Mouse (Mus musculus): ENCODE data around the gene Chchd1.
A peak's percentile ranks its signal among the peaks of the same experiment; 100 is the strongest.
"Not testable (repeated sequence)": the region's sequence is repeated elsewhere in the genome, so short reads cannot be mapped to it uniquely, and the experiment has no call there.

Chchd1 gene

GRCm38 (mm10) chr14:20689009-20689408, 13.8 kb upstream of the Chchd1 start:
- DNase-seq (ENCODE audit: low spot score): no peak

DNA sequence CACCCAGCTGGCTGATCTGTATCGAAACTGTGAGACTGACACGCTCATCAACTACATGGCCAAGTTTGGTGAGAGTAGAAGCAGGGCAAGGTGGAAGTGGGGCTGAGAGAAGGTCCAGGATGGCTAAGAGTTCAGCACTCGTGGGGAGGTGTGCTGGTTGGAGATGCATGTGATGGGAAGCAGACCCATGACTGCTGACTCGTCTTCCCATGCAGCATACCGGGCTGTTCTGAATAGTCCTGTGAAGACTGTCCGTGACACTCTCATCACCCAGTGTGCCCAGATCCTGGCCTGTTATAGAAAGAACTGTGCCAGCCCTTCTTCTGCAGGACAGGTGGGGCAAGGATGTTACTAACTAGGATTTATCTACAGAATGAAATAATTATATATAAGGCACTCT, 11.0 kb upstream of the Chchd1 start:
- no peak for DNase-seq (ENCODE audit: low spot score)

GRCm38 (mm10) chr14:20693589-20694101, 9.2 kb upstream of the Chchd1 start:
- DNase-seq (ENCODE audit: low spot score): no peak

GRCm38 (mm10) chr14:20694185-20694883, 8.5 kb upstream of the Chchd1 start:
- no peak for DNase-seq (ENCODE audit: low spot score)

DNA sequence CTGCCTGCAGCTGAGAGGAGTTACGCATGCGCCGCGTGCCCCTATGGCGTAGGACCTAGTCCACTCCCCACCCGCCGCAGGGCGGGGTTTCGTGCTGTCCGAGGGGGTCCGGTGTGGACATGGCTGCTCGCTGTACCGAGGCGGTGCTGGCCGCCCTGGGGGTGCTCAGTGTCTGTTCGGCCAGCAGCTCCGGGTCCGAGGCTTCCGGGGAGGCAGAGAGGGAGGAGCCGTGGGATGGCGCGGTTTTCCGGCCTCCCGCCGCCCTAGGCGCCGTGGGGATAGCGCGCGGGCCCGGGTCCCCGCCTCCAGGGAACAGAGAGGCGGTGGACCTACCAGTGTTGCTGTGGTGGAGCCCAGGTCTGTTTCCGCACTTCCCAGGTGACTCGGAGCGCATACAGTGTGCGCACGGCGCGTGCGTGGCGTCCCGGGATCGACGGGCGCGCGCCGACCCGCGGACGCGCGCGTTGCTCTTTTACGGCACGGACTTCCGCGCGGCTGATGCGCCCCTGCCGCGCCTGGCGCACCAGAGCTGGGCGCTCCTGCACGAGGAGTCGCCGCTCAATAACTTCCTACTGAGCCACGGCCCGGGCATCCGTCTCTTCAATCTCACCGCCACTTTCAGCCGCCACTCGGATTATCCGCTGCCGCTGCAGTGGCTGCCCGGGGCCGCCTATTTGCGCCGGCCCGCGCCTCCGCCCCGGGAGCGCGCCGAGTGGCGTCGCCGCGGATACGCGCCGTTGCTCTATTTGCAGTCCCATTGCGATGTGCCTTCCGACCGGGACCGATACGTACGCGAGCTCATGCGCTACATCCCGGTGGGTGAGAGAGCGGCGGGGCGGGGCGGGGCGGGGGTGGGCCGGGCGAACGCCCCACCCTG, 7.7 kb upstream of the Chchd1 start, which contains the start of gene Fut11:
TSS of gene Fut11 (plus strand) at position 85 of the 877 bp plus-strand sequence.
- peak; percentile 67 for DNase-seq (ENCODE audit: low spot score)

- DNase-seq (ENCODE audit: low spot score): no peak
Measured at GRCm38 (mm10) chr14:20695761-20696520, 6.9 kb upstream of the Chchd1 start.

- DNase-seq (ENCODE audit: low spot score): no peak
Measured at GRCm38 (mm10) chr14:20696986-20697385, 5.8 kb upstream of the Chchd1 start.

GRCm38 (mm10) chr14:20698515-20698914, 4.3 kb upstream of the Chchd1 start:
- DNase-seq (ENCODE audit: low spot score): no peak

DNA sequence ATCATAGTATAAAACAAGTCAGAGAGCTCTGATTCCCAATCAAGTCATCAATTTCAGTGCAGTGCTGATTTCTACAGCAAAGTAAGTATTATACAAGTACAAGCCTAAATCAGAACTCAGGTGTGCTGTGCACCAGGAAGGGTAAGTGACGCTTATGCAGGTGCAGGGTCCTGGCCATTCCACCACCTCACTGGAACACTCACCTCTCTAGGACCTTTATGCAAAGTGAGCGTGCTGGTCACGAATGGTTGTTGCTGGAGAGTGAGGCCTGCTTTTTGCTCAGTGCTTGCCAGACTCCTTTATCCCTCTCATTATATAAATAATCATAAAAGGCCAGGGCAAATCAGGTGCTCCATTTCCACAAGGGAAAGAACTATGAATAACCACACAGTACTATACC, 2.4 kb upstream of the Chchd1 start:
- no peak for DNase-seq (ENCODE audit: low spot score)

DNA sequence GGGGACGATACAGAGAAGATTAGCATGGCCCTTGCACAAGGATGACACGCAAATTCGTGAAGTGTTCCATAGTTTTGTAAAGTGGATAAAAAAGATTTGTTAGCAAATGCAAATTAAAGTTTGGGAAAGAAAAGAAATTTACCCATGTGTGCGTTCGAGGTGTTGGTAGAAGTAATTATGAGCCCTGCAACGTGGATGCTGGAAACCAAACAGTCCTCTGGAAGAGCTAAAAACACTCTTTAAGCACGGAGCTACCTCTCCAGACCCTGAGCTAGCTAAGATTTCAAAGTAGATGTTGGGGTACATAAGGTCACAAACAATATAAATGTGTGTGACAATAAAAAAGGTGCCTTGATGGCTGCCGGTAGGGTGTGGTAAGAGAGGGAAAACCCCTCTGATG, 1.3 kb upstream of the Chchd1 start:
- DNase-seq (ENCODE audit: low spot score): no peak

- DNase-seq (ENCODE audit: low spot score): no peak
Measured at GRCm38 (mm10) chr14:20702096-20702740, 588 bp upstream of the Chchd1 start.

- not testable (repeated sequence) for DNase-seq (ENCODE audit: low spot score)
Measured at GRCm38 (mm10) chr14:20703461-20703860, 655 bp downstream of the Chchd1 start.

GRCm38 (mm10) chr14:20707201-20708190, 4.7 kb downstream of the Chchd1 start, which contains the start of gene Zswim8:
TSS of gene Zswim8 (plus strand) at chr14:20707552.
- peak; percentile 77 for DNase-seq (ENCODE audit: low spot score)

- DNase-seq (ENCODE audit: low spot score): no peak
Measured at GRCm38 (mm10) chr14:20708239-20708638, 5.4 kb downstream of the Chchd1 start.

DNA sequence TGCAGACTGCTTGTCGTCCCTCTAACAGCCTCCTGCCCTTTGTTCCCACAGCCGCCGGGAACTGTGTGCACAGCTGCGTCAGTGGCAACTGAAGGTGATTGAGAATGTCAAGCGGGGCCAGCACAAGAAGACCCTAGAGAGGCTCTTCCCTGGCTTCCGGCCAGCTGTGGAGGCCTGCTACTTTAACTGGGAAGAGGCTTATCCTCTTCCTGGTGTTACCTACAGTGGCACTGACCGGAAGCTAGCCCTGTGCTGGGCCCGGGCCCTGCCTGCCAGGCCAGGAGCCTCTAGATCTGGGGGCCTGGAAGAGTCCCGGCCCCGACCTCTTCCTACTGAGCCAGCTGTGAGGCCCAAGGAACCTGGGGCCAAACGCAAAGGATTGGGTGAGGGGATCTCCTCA, 11.0 kb downstream of the Chchd1 start:
- no peak for DNase-seq (ENCODE audit: low spot score)

DNA sequence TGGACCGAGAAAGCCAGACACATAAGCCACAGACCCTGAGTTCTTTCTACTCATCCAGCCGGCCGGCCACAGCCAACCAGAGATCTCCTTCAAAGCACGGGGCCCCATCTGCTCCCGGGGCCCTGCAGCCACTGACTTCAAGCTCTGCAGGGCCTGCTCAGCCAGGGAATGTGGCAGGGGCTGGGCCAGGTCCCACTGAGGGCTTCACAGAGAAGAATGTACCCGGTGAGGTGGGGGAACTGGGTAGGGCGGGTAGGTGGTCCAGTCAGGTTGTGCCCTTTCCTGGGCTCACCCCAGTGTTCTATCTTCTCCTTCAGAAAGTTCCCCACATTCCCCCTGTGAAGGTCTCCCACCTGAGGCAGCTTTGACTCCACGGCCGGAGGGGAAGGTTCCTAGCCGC, 15.6 kb downstream of the Chchd1 start:
- DNase-seq (ENCODE audit: low spot score): no peak

- no peak for DNase-seq (ENCODE audit: low spot score)
Measured at GRCm38 (mm10) chr14:20719767-20720166, 17.0 kb downstream of the Chchd1 start.

- no peak for DNase-seq (ENCODE audit: low spot score)
Measured at GRCm38 (mm10) chr14:20721371-20721770, 18.6 kb downstream of the Chchd1 start.

GRCm38 (mm10) chr14:20723006-20723405, 20.2 kb downstream of the Chchd1 start:
- DNase-seq (ENCODE audit: low spot score): no peak

DNA sequence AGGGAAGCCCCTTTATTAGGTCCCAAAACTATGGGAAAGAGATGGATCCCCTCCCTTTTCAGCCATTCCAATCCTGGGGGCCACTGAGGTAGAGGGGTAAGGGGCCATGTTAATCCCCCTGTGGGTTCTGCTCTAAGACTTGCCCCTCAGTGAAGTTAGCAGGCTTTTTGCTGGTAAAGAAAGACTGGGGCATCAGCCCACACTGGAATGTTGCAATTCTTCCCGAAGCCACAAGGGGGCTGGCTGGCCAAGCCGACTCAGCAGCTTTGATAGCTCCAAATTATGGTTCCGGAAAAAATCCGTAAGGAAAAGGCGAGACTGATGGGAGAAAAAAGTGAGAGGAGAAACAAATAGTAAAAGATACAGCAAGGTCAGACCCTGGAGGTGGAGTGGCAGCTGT, 21.2 kb downstream of the Chchd1 start:
- DNase-seq (ENCODE audit: low spot score): no peak

Data from ovary, postnatal 10 days (tissue).